Mouse (Mus musculus): ENCODE results near the gene Osbpl10. TPM values are rescaled to one million over a fixed set of nuclear protein-coding genes. Genes with fewer than 3 reads are reported as not detected.

Gene Osbpl10
- polyA plus RNA-seq, 1 experiment from 2014 or later: 0.90 TPM

- ATAC-seq (replicated peaks; ENCODE audit: insufficient number of reproducible peaks, low FRiP score, low TSS enrichment, low read depth) (no peak), DNase-seq (ENCODE audit: low spot score) (no peak)
- Histone ChIP-seq H3K4me2 (ENCODE audit: low read depth, low read length) (no peak overlapping the region), H3K36me3 (replicated peaks; ENCODE audit: control insufficient read depth, insufficient read depth, low read depth, low read length) (no peaks in the 10 kb centered on the region), H3K9ac (replicated peaks; ENCODE audit: low read length) (no peak overlapping the region), H3K4me3 (ENCODE audit: low read depth, low read length) (no peak overlapping the region), H3K27me3 (ENCODE audit: control insufficient read depth, insufficient read depth, low read length) (no peaks in the 10 kb centered on the region), H3K27ac (replicated peaks; ENCODE audit: low read depth, low read length) (no peak overlapping the region), H3K9me3 (replicated peaks; ENCODE audit: control insufficient read depth, low read length) (peaks cover 3% of the 10 kb centered on the region; the same call in 1 of the 2 replicates), H3K4me1 (ENCODE audit: control insufficient read depth, insufficient read depth, low read length) (no peaks in the 10 kb centered on the region)
- 82% methylated on average over 8 of the region's 9 CpGs for WGBS
These were observed 88.7 kb downstream of the Osbpl10 start for GRCm38 (mm10) chr9:115067071-115067470.

DNA sequence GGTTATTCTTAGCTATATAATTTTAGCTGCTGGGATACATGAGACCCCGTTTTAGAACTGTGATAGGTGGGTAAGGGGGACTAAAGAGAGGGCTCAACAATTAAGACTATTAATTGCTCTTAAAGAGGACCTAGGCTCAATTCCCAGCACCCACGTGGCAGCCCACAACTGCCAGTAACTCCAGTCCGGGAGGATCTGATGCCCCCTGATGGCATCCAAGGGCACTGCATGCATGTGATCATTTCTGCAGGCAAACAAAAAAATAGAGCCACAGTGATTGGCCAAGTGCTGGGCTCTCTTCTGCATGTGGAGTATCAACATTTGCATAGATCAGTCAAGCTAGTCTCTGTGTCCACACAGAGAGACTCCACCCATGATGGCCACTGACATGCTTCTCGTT is 96.8 kb downstream of the Osbpl10 start:
- Histone ChIP-seq H3K27ac (replicated peaks; ENCODE audit: low read depth, low read length) (no peak overlapping the region), H3K36me3 (replicated peaks; ENCODE audit: control insufficient read depth, insufficient read depth, low read depth, low read length) (no peaks in the 10 kb centered on the region), H3K4me2 (ENCODE audit: low read depth, low read length) (no peak overlapping the region), H3K9me3 (replicated peaks; ENCODE audit: control insufficient read depth, low read length) (no peaks in the 10 kb centered on the region), H3K4me3 (ENCODE audit: low read depth, low read length) (no peak overlapping the region), H3K27me3 (ENCODE audit: control insufficient read depth, insufficient read depth, low read length) (no peaks in the 10 kb centered on the region), H3K4me1 (ENCODE audit: control insufficient read depth, insufficient read depth, low read length) (no peaks in the 10 kb centered on the region), H3K9ac (replicated peaks; ENCODE audit: low read length) (no peak overlapping the region)
- WGBS: 81% methylated on average over 4 of the region's 4 CpGs
- no peak for DNase-seq (ENCODE audit: low spot score)
- ATAC-seq (replicated peaks; ENCODE audit: insufficient number of reproducible peaks, low FRiP score, low TSS enrichment, low read depth): no peak

DNA sequence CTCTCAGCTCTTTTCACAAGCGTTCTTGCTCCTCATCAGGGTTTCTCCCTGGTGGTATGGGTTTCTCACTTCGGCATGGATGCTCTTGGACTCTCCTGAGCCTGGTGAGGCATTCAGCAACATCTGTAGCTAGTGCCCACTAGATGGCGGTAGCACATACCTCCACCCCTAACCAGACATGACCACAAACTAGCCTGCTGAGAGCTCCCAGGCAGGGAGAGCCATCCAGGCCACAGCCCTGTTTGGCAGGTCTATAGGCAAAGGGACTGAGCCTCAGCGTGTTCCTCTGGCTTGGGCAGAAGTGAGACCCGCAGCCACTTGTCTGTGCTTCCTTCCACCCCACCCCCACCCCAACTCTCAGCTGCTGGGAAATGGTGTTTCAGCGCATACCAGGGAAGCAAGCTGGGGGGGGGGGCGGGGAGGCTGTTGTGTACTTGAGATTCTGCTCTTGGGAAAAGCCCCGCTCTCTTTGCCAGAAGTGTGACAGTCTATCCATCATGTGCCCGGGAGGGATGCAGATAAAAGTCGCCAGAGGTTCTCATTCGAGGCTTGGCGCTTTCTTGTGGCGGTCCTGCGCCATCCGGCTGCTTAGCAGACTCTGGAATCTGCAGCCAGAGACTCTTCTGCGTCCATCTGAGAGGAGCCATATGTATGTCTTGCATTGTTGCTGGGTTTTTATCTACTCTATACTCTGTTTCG is 110.1 kb downstream of the Osbpl10 start:
- Histone ChIP-seq H3K9me3 (replicated peaks; ENCODE audit: control insufficient read depth, low read length) (no peaks in the 10 kb centered on the region), H3K36me3 (replicated peaks; ENCODE audit: control insufficient read depth, insufficient read depth, low read depth, low read length) (no peaks in the 10 kb centered on the region; the same call in 1 of the 2 replicates), H3K27me3 (ENCODE audit: control insufficient read depth, insufficient read depth, low read length) (no peaks in the 10 kb centered on the region), H3K27ac (replicated peaks; ENCODE audit: low read depth, low read length) (no peak overlapping the region), H3K4me2 (ENCODE audit: low read depth, low read length) (no peak overlapping the region), H3K4me3 (ENCODE audit: low read depth, low read length) (no peak overlapping the region), H3K9ac (replicated peaks; ENCODE audit: low read length) (no peak overlapping the region), H3K4me1 (ENCODE audit: control insufficient read depth, insufficient read depth, low read length) (no peaks in the 10 kb centered on the region)
- WGBS: 48% methylated on average over 17 of the region's 17 CpGs
- ATAC-seq (replicated peaks; ENCODE audit: insufficient number of reproducible peaks, low FRiP score, low TSS enrichment, low read depth) (peak; percentile 86), DNase-seq (ENCODE audit: low spot score) (peak; percentile 89)

- no peak for ATAC-seq (replicated peaks; ENCODE audit: insufficient number of reproducible peaks, low FRiP score, low TSS enrichment, low read depth)
- no peaks in the 10 kb centered on the region for H3K27me3 ChIP-seq (ENCODE audit: control insufficient read depth, insufficient read depth, low read length)
- H3K36me3 ChIP-seq (replicated peaks; ENCODE audit: control insufficient read depth, insufficient read depth, low read depth, low read length): no peaks in the 10 kb centered on the region; the same call in 1 of the 2 replicates
- 74% methylated on average over 5 of the region's 5 CpGs for WGBS
- no peaks in the 10 kb centered on the region for H3K9me3 ChIP-seq (replicated peaks; ENCODE audit: control insufficient read depth, low read length)
- no peak overlapping the region for H3K4me2 ChIP-seq (ENCODE audit: low read depth, low read length)
- H3K4me1 ChIP-seq (ENCODE audit: control insufficient read depth, insufficient read depth, low read length): no peaks in the 10 kb centered on the region
- no peak overlapping the region for H3K4me3 ChIP-seq (ENCODE audit: low read depth, low read length)
- H3K27ac ChIP-seq (replicated peaks; ENCODE audit: low read depth, low read length): no peak overlapping the region
- H3K9ac ChIP-seq (replicated peaks; ENCODE audit: low read length): no peak overlapping the region
- DNase-seq (ENCODE audit: low spot score): peak; percentile 20
These were observed 111.3 kb downstream of the Osbpl10 start for GRCm38 (mm10) chr9:115089644-115090043.

DNA sequence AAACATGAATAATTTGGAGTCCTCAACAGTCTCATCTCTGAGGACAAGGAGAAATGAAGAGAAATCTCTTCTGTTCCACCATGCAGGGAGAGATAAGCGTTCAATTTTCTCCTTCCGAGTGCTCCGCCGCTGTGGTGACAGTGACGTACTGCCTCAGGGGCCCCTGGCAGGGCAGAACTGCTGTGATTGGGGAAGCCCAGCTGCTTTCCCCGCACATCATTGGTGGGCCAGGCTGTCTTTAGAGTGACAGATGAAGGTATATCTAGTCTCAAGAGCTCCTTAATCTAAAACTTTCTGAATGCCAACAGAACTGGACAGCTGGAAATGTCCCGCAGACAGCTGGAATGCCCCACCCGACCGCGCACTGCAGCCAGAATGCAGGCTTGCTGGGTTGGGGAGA is 118.1 kb downstream of the Osbpl10 start:
- Histone ChIP-seq H3K4me1 (ENCODE audit: control insufficient read depth, insufficient read depth, low read length) (no peaks in the 10 kb centered on the region), H3K9ac (replicated peaks; ENCODE audit: low read length) (no peak overlapping the region), H3K36me3 (replicated peaks; ENCODE audit: control insufficient read depth, insufficient read depth, low read depth, low read length) (no peaks in the 10 kb centered on the region), H3K9me3 (replicated peaks; ENCODE audit: control insufficient read depth, low read length) (no peaks in the 10 kb centered on the region), H3K27ac (replicated peaks; ENCODE audit: low read depth, low read length) (no peak overlapping the region), H3K4me2 (ENCODE audit: low read depth, low read length) (no peak overlapping the region), H3K4me3 (ENCODE audit: low read depth, low read length) (no peak overlapping the region), H3K27me3 (ENCODE audit: control insufficient read depth, insufficient read depth, low read length) (no peaks in the 10 kb centered on the region)
- no peak for DNase-seq (ENCODE audit: low spot score)
- no peak for ATAC-seq (replicated peaks; ENCODE audit: insufficient number of reproducible peaks, low FRiP score, low TSS enrichment, low read depth)
- whole genome bisulfite sequencing: 80% methylated on average over 10 of the region's 10 CpGs

GRCm38 (mm10) chr9:115097340-115097739 is 119.0 kb downstream of the Osbpl10 start:
- Histone ChIP-seq H3K4me3 (ENCODE audit: low read depth, low read length) (no peak overlapping the region), H3K27me3 (ENCODE audit: control insufficient read depth, insufficient read depth, low read length) (no peaks in the 10 kb centered on the region), H3K27ac (replicated peaks; ENCODE audit: low read depth, low read length) (no peak overlapping the region), H3K9ac (replicated peaks; ENCODE audit: low read length) (no peak overlapping the region), H3K9me3 (replicated peaks; ENCODE audit: control insufficient read depth, low read length) (no peaks in the 10 kb centered on the region), H3K36me3 (replicated peaks; ENCODE audit: control insufficient read depth, insufficient read depth, low read depth, low read length) (no peaks in the 10 kb centered on the region), H3K4me1 (ENCODE audit: control insufficient read depth, insufficient read depth, low read length) (no peaks in the 10 kb centered on the region), H3K4me2 (ENCODE audit: low read depth, low read length) (no peak overlapping the region)
- DNase-seq (ENCODE audit: low spot score) (no peak), ATAC-seq (replicated peaks; ENCODE audit: insufficient number of reproducible peaks, low FRiP score, low TSS enrichment, low read depth) (no peak)
- WGBS: 86% methylated on average over 4 of the region's 4 CpGs

DNA sequence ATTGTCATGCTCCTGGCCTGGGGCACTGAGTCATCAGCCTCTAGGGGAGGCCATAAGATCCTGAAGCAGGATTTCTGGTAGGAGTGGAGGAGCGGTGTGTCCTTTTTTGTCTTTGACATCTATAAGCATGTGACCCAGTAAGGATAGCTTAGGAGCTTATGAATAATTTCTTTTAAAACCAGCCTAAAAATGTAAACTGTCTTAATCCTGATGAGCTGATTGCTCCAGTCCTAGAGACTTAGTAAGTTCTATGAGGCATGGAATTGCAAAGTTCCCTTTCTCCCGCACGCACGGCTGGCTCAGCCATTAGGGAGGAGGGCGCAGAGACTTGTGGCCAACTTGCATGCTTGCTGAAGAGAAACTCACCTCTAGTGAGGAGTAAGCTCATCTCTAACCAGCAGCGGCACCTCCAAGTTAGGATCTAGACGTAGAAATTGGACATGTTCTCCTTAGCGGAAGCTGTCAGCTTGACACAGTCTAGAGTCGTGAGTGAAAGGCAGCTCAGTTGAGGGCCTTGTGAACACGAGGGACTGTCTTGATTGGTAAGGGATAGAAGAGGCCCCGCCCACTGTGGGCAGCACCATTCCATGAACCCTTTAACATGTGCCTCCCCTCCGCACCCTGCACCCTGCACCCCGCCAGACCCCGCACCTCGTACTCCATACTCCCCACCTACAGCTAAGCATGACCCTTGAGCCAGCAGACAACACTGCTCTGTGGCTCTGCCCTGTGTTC is 122.0 kb downstream of the Osbpl10 start:
- H3K4me1 ChIP-seq (ENCODE audit: control insufficient read depth, insufficient read depth, low read length): no peaks in the 10 kb centered on the region
- ATAC-seq (replicated peaks; ENCODE audit: insufficient number of reproducible peaks, low FRiP score, low TSS enrichment, low read depth): peak; percentile 34; the same call in 1 of the 2 replicates
- no peak for DNase-seq (ENCODE audit: low spot score)
- H3K4me2 ChIP-seq (ENCODE audit: low read depth, low read length): no peak overlapping the region
- WGBS: 86% methylated on average over 15 of the region's 15 CpGs
- no peaks in the 10 kb centered on the region for H3K36me3 ChIP-seq (replicated peaks; ENCODE audit: control insufficient read depth, insufficient read depth, low read depth, low read length)
- no peak overlapping the region for H3K9ac ChIP-seq (replicated peaks; ENCODE audit: low read length)
- no peaks in the 10 kb centered on the region for H3K9me3 ChIP-seq (replicated peaks; ENCODE audit: control insufficient read depth, low read length)
- H3K27me3 ChIP-seq (ENCODE audit: control insufficient read depth, insufficient read depth, low read length): no peaks in the 10 kb centered on the region
- no peak overlapping the region for H3K4me3 ChIP-seq (ENCODE audit: low read depth, low read length)
- H3K27ac ChIP-seq (replicated peaks; ENCODE audit: low read depth, low read length): no peak overlapping the region

DNA sequence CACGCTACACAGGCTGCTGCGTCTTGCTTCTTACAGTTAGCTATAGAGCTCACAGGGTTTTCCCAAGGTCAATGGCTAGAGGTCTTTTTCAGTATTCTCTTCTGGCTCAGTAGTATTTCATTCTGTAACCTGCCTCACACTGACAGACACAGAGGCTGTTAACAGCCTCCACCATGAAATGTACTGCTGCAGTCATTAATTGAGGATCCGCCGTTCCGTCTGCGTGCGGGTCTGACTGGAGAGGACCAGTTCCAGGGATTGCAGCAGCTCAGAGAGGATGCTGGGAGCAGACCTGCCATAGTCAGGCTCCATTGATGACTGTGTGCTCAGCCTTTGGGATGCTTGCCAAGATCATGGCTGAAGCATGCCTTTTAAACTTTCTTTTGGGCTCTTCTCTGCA is 129.1 kb downstream of the Osbpl10 start:
- ATAC-seq (replicated peaks; ENCODE audit: insufficient number of reproducible peaks, low FRiP score, low TSS enrichment, low read depth): no peak
- H3K4me2 ChIP-seq (ENCODE audit: low read depth, low read length): no peak overlapping the region
- no peak overlapping the region for H3K27ac ChIP-seq (replicated peaks; ENCODE audit: low read depth, low read length)
- no peaks in the 10 kb centered on the region for H3K9me3 ChIP-seq (replicated peaks; ENCODE audit: control insufficient read depth, low read length)
- H3K27me3 ChIP-seq (ENCODE audit: control insufficient read depth, insufficient read depth, low read length): no peaks in the 10 kb centered on the region
- DNase-seq (ENCODE audit: low spot score): no peak
- no peak overlapping the region for H3K9ac ChIP-seq (replicated peaks; ENCODE audit: low read length)
- WGBS: 80% methylated on average over 7 of the region's 7 CpGs
- H3K4me1 ChIP-seq (ENCODE audit: control insufficient read depth, insufficient read depth, low read length): no peaks in the 10 kb centered on the region
- no peak overlapping the region for H3K4me3 ChIP-seq (ENCODE audit: low read depth, low read length)
- H3K36me3 ChIP-seq (replicated peaks; ENCODE audit: control insufficient read depth, insufficient read depth, low read depth, low read length): no peaks in the 10 kb centered on the region

All from embryonic facial prominence, embryonic 11.5 days (tissue).